Mouse (Mus musculus): ENCODE data around the gene Lrp11. TPM values are rescaled to one million over a fixed set of nuclear protein-coding genes. Genes with fewer than 3 reads are reported as not detected.

The Lrp11 gene
- polyA plus RNA-seq, 2 experiments, result 0.24 to 0.27 TPM

DNA sequence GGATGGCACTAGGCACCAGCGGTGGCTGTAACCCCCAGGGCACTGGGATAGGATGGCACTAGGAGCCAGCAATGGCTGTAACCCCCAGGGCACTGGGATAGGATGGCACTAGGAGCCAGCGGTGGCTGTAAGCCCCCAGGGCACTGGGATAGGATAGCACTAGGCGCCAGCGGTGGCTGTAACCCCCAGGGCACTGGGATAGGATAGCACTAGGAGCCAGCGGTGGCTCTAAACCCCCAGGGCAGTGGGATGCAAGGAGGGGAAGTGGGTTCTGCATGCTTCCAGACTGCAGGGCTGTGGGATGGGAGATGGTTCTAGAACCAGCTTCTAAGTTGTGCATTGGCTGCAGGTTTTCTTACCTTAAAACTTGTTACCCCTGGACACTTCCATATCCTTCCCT lies 31.1 kb downstream of the Lrp11 start:
- 75% methylated on average over 5 of the region's 5 CpGs for WGBS (ENCODE audit: insufficient replicate concordance)
- no peak for TF ChIP-seq EP300 (IDR thresholded peaks at IDR 0.05; ENCODE audit: low read depth)
- TF ChIP-seq CTCF (IDR thresholded peaks at IDR 0.05; ENCODE audit: low read depth), result no peak
- Histone ChIP-seq H3K9me3 (ENCODE audit: control insufficient read depth, low read length) (no peaks in the 10 kb centered on the region), H3K4me2 (ENCODE audit: low read depth) (no peak overlapping the region), H3K27ac (no peak overlapping the region), H3K4me1 (replicated peaks; ENCODE audit: control insufficient read depth in 2 of 2, insufficient read depth in 2 of 2, low read length in 1 of 2) (peaks cover 0 to 3% of the 10 kb centered on the region in 2 experiments; a peak in 1 of 4 replicates), H3K27me3 (ENCODE audit: control insufficient read depth, insufficient read depth, low read length) (no peaks in the 10 kb centered on the region), H3K36me3 (replicated peaks; ENCODE audit: control insufficient read depth, insufficient read depth, low read depth) (no peaks in the 10 kb centered on the region), H3K4me3 (ENCODE audit: insufficient read depth in 1 of 2, low read depth in 2 of 2, low read length in 2 of 2) (no peak overlapping the region), H3K9ac (replicated peaks) (no peak overlapping the region)
- DNase-seq (ENCODE audit: low read depth in 3 of 3, low spot score in 3 of 3), result no peak
- no peak for ATAC-seq (ENCODE audit: insufficient read depth)

- Histone ChIP-seq H3K4me3 (ENCODE audit: insufficient read depth in 1 of 2, low read depth in 2 of 2, low read length in 2 of 2) (no peak overlapping the region), H3K4me2 (ENCODE audit: low read depth) (no peak overlapping the region), H3K27ac (no peak overlapping the region), H3K27me3 (ENCODE audit: control insufficient read depth, insufficient read depth, low read length) (no peaks in the 10 kb centered on the region), H3K36me3 (replicated peaks; ENCODE audit: control insufficient read depth, insufficient read depth, low read depth) (no peaks in the 10 kb centered on the region; the same call in 1 of the 2 replicates), H3K4me1 (replicated peaks; ENCODE audit: control insufficient read depth in 2 of 2, insufficient read depth in 2 of 2, low read length in 1 of 2) (peaks cover 0 to 3% of the 10 kb centered on the region in 2 experiments; a peak in 1 of 4 replicates), H3K9ac (replicated peaks) (no peak overlapping the region), H3K9me3 (ENCODE audit: control insufficient read depth, low read length) (no peaks in the 10 kb centered on the region)
- ATAC-seq (ENCODE audit: insufficient read depth), result no peak
- no peak for DNase-seq (ENCODE audit: low read depth in 3 of 3, low spot score in 3 of 3)
- no peak for TF ChIP-seq CTCF (IDR thresholded peaks at IDR 0.05; ENCODE audit: low read depth)
- no peak for TF ChIP-seq EP300 (IDR thresholded peaks at IDR 0.05; ENCODE audit: low read depth)
- WGBS (ENCODE audit: insufficient replicate concordance), result 76% methylated on average over 3 of the region's 3 CpGs
These were observed 32.8 kb downstream of the Lrp11 start for GRCm38 (mm10) chr10:7622378-7622777.

GRCm38 (mm10) chr10:7623861-7624518 lies 34.4 kb downstream of the Lrp11 start:
- H3K9ac ChIP-seq (replicated peaks), result no peak overlapping the region
- WGBS (ENCODE audit: insufficient replicate concordance), result 66% methylated on average over 3 of the region's 3 CpGs
- H3K9me3 ChIP-seq (ENCODE audit: control insufficient read depth, low read length), result no peaks in the 10 kb centered on the region
- H3K27ac ChIP-seq, result no peak overlapping the region
- peaks cover 0 to 3% of the 10 kb centered on the region in 2 experiments; a peak in 1 of 4 replicates for H3K4me1 ChIP-seq (replicated peaks; ENCODE audit: control insufficient read depth in 2 of 2, insufficient read depth in 2 of 2, low read length in 1 of 2)
- no peak for ATAC-seq (ENCODE audit: insufficient read depth)
- no peaks in the 10 kb centered on the region; the same call in 1 of the 2 replicates for H3K36me3 ChIP-seq (replicated peaks; ENCODE audit: control insufficient read depth, insufficient read depth, low read depth)
- TF ChIP-seq EP300 (IDR thresholded peaks at IDR 0.05; ENCODE audit: low read depth) (no peak), CTCF (IDR thresholded peaks at IDR 0.05; ENCODE audit: low read depth) (no peak)
- no peak overlapping the region for H3K4me2 ChIP-seq (ENCODE audit: low read depth)
- no peak overlapping the region for H3K4me3 ChIP-seq (ENCODE audit: insufficient read depth in 1 of 2, low read depth in 2 of 2, low read length in 2 of 2)
- DNase-seq (ENCODE audit: low read depth in 3 of 3, low spot score in 3 of 3), result no peak
- no peaks in the 10 kb centered on the region for H3K27me3 ChIP-seq (ENCODE audit: control insufficient read depth, insufficient read depth, low read length)

DNA sequence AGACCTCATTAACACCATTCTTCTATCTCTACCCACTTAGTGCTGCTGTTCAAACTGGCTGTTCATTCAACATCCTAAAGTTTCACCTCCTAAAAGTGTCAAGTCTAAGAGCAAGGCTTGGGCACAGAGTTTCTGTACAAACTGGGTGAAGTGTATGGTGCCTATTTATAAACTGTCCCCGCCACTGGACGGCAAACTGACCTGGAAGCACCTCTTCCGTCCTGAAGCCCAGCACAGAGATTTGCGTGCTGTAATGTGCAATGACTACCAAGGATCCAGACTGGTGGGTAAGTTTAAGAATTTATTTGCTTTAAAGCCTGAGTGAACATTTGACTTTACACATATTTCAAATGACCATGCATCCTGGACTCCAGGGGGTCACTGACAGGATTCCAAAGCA lies 39.5 kb downstream of the Lrp11 start:
- H3K4me2 ChIP-seq (ENCODE audit: low read depth), result no peak overlapping the region
- no peak for ATAC-seq (ENCODE audit: insufficient read depth)

GRCm38 (mm10) chr10:7630286-7630685 lies 40.7 kb downstream of the Lrp11 start:
- Histone ChIP-seq H3K4me2 (ENCODE audit: low read depth) (no peak overlapping the region), H3K4me1 (replicated peaks; ENCODE audit: control insufficient read depth in 2 of 2, insufficient read depth in 2 of 2, low read length in 1 of 2) (no peaks in the 10 kb centered on the region), H3K4me3 (ENCODE audit: insufficient read depth in 1 of 2, low read depth in 2 of 2, low read length in 2 of 2) (no peak overlapping the region), H3K36me3 (replicated peaks; ENCODE audit: control insufficient read depth, insufficient read depth, low read depth) (peaks cover 15% of the 10 kb centered on the region), H3K9me3 (ENCODE audit: control insufficient read depth, low read length) (no peaks in the 10 kb centered on the region), H3K27me3 (ENCODE audit: control insufficient read depth, insufficient read depth, low read length) (no peaks in the 10 kb centered on the region), H3K27ac (no peak overlapping the region), H3K9ac (replicated peaks) (no peak overlapping the region)
- no peak for DNase-seq (ENCODE audit: low read depth in 3 of 3, low spot score in 3 of 3)
- no peak for ATAC-seq (ENCODE audit: insufficient read depth)
- TF ChIP-seq CTCF (IDR thresholded peaks at IDR 0.05; ENCODE audit: low read depth), result no peak
- no peak for TF ChIP-seq EP300 (IDR thresholded peaks at IDR 0.05; ENCODE audit: low read depth)
- WGBS (ENCODE audit: insufficient replicate concordance), result 82% methylated on average over 5 of the region's 5 CpGs

More for the DNA sequence above, 39.5 kb downstream of the Lrp11 start:
- WGBS (ENCODE audit: insufficient replicate concordance), result 83% methylated on average over 4 of the region's 4 CpGs
- Histone ChIP-seq H3K4me3 (ENCODE audit: insufficient read depth in 1 of 2, low read depth in 2 of 2, low read length in 2 of 2) (no peak overlapping the region), H3K27me3 (ENCODE audit: control insufficient read depth, insufficient read depth, low read length) (no peaks in the 10 kb centered on the region), H3K4me1 (replicated peaks; ENCODE audit: control insufficient read depth in 2 of 2, insufficient read depth in 2 of 2, low read length in 1 of 2) (peaks cover 0 to 2% of the 10 kb centered on the region in 2 experiments; a peak in 1 of 4 replicates), H3K36me3 (replicated peaks; ENCODE audit: control insufficient read depth, insufficient read depth, low read depth) (peaks cover 15% of the 10 kb centered on the region), H3K27ac (no peak overlapping the region), H3K9ac (replicated peaks) (no peak overlapping the region), H3K9me3 (ENCODE audit: control insufficient read depth, low read length) (no peaks in the 10 kb centered on the region)
- no peak for DNase-seq (ENCODE audit: low read depth in 3 of 3, low spot score in 3 of 3)
- TF ChIP-seq EP300 (IDR thresholded peaks at IDR 0.05; ENCODE audit: low read depth), result no peak
- no peak for TF ChIP-seq CTCF (IDR thresholded peaks at IDR 0.05; ENCODE audit: low read depth)

Measured in liver, embryonic 14.5 days (tissue).